Mouse (Mus musculus) gastrocnemius, adult 18-20 months (tissue): ENCODE measurements around the gene Olfr1364. TPM values are rescaled to one million over a fixed set of nuclear protein-coding genes. Genes with fewer than 3 reads are reported as not detected.

Experiments
- DNase-seq: peaks from one replicate; pipeline ENCODE4 v3.0.0; 2021; ENCODE audit warnings: low spot score
- long read RNA-seq, 2 experiments: library from polyadenylated mRNA; stranded (forward); transcript quantifications; one replicate each; pipeline ENCODE4 v2.0.0; 2021
- total RNA-seq, 2 experiments: library from RNA; stranded (reverse); gene quantifications; 2 replicates each; pipeline ENCODE4 v1.2.3; 2021

Gene Olfr1364
- not detected for total RNA-seq
- long read RNA-seq, experiment 1: 0 reads
- long read RNA-seq, experiment 2: 0 reads

DNA sequence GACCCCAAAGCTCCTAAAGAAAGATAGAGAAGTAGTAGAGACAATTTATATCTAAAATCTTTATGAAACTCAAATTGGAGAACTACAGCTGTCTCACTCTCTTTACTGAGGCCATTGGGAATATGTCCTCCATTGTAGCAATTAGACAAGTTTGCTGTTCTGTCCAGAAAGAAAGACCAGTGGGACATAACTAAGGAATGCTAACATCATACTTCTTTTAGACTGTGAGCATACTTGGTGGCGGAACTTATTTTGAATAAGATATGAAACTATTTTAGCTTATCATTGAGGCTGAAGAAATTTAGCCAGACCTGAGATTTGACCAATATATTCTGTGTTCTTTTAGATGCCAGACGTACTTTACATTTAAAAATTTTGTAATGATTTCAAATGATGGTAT is at the start of gene Olfr1364:
Gene Olfr1364, minus strand, starts transcription at position 101 of the 400 bp plus-strand sequence.
- DNase-seq: no peak

DNA sequence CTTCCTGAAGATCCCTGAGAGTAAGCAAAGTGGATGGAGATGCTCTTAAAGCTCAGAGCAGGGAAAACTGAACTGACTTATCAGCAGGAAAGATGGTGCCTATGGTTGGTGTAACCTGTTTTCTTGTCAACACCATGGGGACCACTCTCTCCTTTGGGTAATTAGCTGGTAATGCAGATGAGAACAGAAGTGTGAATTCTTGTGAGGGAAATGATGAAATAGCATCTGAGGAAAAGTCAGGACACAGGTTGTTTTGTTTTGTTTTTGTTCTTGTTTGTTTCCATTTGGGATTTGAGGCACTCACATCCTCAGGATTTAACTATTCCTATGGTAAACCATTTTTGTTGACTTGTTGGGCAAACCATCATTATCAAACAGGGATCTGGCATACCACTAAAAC is 32.4 kb upstream of the Olfr1364 start, which contains the start of gene Olfr1362:
Gene Olfr1362, minus strand, starts transcription at position 101 of the 400 bp plus-strand sequence.
- DNase-seq: no peak

DNA sequence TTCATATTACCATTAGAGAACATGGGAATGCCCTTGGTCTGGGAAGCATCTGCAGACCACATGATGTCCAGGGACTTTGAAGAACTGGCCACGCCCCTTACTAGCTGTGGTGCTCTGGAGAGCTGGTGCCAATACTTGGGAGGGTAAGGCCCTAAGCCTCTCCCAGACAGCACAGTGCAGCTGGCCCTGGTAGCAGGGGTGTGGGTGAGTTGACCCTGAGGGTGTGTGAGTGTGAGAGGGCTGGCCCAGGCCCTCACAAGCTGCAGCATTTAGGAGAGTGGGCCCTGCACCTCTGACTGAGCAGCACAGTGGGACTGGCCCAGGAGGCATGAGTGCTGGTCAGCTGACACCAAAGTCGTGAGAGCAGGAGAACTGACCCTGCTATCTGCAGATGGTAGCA is 10.1 kb upstream of the Olfr1364 start:
- DNase-seq: no peak

DNA sequence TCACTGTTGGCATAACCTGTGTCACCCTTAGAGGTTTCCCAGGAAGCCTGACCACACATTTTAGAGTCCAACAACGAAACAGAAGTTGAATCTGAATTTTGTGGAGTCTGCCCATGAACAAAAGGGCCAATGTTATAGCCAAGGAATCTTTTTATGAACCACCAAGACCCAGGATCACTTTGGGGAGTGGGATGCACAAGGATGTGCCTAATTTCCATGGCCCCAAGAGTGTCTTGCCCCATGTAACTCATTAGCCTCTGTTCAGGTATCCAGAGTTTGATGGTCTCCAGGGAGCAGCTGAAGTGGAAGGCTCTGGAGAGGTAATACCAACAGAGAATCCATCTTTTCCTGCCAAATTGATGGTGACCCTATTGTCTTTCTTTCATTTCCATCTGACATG is 21.8 kb downstream of the Olfr1364 start, which contains the start of gene Olfr1535:
Gene Olfr1535, minus strand, starts transcription at position 101 of the 400 bp plus-strand sequence.
- DNase-seq: no peak

DNA sequence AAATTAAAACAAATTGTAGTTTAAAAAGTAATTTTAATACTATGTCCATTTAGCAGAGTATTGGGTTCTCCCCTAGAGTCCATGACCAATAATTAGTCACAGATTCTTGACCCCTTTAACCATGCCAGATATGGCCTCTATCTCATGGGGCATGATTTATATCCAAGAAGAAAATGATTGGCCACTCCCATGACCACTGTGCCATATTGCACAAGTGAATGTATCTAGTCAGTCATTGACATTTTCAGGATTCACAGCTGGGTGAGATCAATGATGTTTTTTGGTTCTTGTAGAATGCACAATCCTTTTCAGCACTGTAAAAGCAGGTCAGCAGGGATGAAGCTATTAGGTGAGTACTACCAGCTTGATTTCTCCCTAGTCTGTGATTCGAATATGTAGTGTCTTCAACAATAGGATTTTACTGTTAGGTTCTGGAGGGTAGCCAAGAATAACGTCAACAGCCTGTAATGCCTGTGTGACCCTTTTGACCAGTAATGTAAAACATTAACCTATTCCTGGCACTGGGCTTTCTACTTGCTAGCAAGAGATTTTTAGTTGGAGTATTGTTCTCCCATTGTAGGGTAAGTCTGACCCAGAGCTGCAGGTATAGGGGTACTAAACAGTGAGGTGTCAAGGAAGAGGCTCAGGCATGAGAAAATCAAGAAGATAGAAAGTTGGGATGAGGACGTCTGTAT is 31.0 kb downstream of the Olfr1364 start:
- no peak for DNase-seq

DNA sequence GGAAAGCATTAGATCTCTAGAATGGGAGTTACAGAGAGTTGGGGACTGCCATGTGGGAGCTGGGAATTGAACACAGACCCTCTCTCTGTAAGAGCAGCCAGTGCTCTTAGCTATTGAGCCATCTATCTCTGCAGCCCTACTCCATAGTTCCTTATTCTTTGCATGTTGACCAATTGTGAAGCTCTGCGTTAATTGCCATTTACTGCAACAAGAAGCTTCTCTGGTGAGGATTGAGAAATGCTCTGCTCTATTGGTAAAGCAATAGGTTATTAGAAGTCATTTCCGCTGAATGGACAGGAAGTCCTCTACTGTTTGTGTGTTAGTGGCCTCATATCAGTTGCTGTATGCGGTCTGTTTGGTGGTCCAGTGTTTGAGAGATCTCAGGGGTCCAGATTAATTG is 32.1 kb downstream of the Olfr1364 start:
- DNase-seq: no peak

DNA sequence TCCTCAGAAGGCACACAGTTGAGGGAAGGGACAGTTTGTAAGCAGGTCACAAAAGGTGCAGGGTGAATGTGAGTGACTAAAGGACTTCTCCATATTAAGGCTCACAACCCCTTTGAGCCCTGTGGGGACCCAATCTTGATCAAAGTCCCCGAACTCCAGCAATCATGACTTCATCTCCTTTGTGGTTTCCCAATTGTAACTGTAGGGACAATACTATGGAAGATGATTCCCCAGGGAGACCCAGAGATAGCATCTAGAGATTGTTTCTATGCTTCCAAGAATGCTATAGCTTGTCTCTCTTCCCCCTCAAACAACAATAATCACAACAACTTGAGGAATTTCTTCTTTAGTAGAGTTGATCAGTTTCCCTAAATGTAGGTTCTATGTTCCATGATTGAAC is 38.9 kb downstream of the Olfr1364 start, which contains the start of gene Olfr1366:
Gene Olfr1366, minus strand, starts transcription at position 101 of the 400 bp plus-strand sequence.
- DNase-seq: no peak

DNA sequence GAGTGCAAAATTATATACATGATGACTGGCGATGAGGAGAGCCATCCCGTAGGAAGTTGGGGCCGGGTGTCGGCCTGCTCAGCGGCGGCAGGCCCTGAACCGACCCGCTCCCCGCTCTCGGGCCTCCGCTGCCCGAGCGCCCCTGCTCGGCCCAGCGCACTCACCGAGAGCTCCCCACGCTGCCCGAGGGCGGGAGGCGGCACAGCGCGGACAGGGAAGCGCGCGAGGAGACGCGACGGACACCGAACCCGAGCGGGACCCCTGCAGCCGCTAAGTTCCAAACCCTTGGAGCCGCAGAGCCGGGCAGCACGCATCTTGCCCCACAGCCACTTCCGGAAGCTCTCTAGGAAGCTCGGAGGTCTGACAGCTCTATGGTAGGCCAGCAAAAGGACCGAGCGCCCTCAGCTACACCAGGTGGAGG is 50.8 kb downstream of the Olfr1364 start, which contains the start of gene Zkscan8:
Gene Zkscan8, minus strand, starts transcription at position 340 of the 421 bp plus-strand sequence.
- DNase-seq: peak; percentile 91

DNA sequence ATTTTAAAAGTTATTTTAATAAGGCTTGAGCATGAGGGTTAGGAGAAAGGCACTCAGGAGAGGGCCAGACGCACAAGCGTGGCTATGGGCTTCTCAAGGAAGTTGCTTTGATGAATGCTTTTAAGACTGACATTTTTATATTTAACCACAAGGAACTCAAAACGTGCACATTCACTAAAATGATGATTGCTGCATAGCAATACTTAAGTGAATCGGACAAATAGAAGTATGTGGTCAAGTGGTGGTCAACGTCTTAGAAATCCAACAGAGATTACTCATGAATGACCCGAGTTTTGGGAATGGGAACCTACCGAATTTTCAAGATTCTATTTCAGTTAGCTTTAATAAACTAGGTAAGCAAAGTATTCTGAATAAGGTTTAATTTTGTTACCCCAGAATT is 51.4 kb downstream of the Olfr1364 start:
- no peak for DNase-seq

Other genes starting within 250 kb of the Olfr1364 start
- not detected for gene Olfr1367, start 234.8 kb downstream of the Olfr1364 start, total RNA-seq
- gene Zscan12, start 218.9 kb downstream of the Olfr1364 start, total RNA-seq: 1 to 10 TPM; 6.8 to 7.6 TPM
- gene Zkscan3, start 179.0 kb downstream of the Olfr1364 start, total RNA-seq: 10 to 100 TPM; 13.0 to 17.0 TPM
- gene Pgbd1, start 140.7 kb downstream of the Olfr1364 start, total RNA-seq: under 1 TPM; 0.31 to 0.39 TPM
- 10 to 100 TPM; 13.1 to 14.1 TPM for gene Zscan26, start 128.0 kb downstream of the Olfr1364 start, total RNA-seq
- gene Nkapl, start 113.2 kb downstream of the Olfr1364 start, total RNA-seq: under 1 TPM; 0.19 to 0.21 TPM
- under 1 TPM; 0.40 to 0.73 TPM for gene Zkscan4, start 102.9 kb downstream of the Olfr1364 start, total RNA-seq
- not detected for gene Gm10065, start 102.3 kb downstream of the Olfr1364 start, total RNA-seq
- gene AK157302, start 86.5 kb downstream of the Olfr1364 start, total RNA-seq: 10 to 100 TPM; 22.8 to 23.3 TPM
- 100 to 1,000 TPM; 144 to 150 TPM for gene Gm11273, start 80.3 kb downstream of the Olfr1364 start, total RNA-seq
- gene Zkscan8, start 50.6 kb downstream of the Olfr1364 start, total RNA-seq: 1 to 10 TPM; 6.2 to 6.3 TPM
- gene Olfr1366, start 39.0 kb downstream of the Olfr1364 start, total RNA-seq: not detected
- gene Olfr1535, start 21.9 kb downstream of the Olfr1364 start, total RNA-seq: not detected
- gene Olfr1362, start 32.3 kb upstream of the Olfr1364 start, total RNA-seq: not detected
- not detected for gene Olfr11, start 60.8 kb upstream of the Olfr1364 start, total RNA-seq
- gene Olfr1361, start 81.6 kb upstream of the Olfr1364 start, total RNA-seq: not detected
- not detected for gene Olfr1360, start 95.6 kb upstream of the Olfr1364 start, total RNA-seq
- not detected for gene Olfr1359, start 116.4 kb upstream of the Olfr1364 start, total RNA-seq
- 1 to 10 TPM; 3.4 to 3.7 TPM for gene Hist1h2bl, start 134.4 kb upstream of the Olfr1364 start, total RNA-seq
- gene Hist1h2ai, start 134.7 kb upstream of the Olfr1364 start, total RNA-seq: 1 to 10 TPM in 1 of 2 experiments, not detected in 1; 1.5 TPM
- 1 to 10 TPM in 1 of 2 experiments, not detected in 1; 2.3 TPM for gene Hist1h3h, start 135.9 kb upstream of the Olfr1364 start, total RNA-seq
- not detected for gene Hist1h2bm, start 140.3 kb upstream of the Olfr1364 start, total RNA-seq
- gene Hist1h4j, start 153.3 kb upstream of the Olfr1364 start, total RNA-seq: under 1 TPM; 0.43 to 0.59 TPM
- gene Hist1h4k, start 168.7 kb upstream of the Olfr1364 start, total RNA-seq: 10 to 100 TPM; 15.2 to 22.0 TPM
- gene Hist1h2ak, start 172.1 kb upstream of the Olfr1364 start, total RNA-seq: not detected
- gene Hist1h2bn, start 172.4 kb upstream of the Olfr1364 start, total RNA-seq: 1 to 10 TPM in 1 of 2 experiments, not detected in 1; 1.1 TPM
- under 1 TPM; 0.32 to 0.52 TPM for gene Hist1h1b, start 198.9 kb upstream of the Olfr1364 start, total RNA-seq
- 10 to 100 TPM; 12.0 to 12.2 TPM for gene Hist1h3i, start 201.6 kb upstream of the Olfr1364 start, total RNA-seq
- gene Hist1h2an, start 205.5 kb upstream of the Olfr1364 start, total RNA-seq: not detected
- gene Hist1h2bp, start 205.7 kb upstream of the Olfr1364 start, total RNA-seq: not detected
- gene Hist1h2bq, start 228.4 kb upstream of the Olfr1364 start, total RNA-seq: 10 to 100 TPM; 14.4 to 17.7 TPM
- 1 to 10 TPM; 3.1 to 3.5 TPM for gene Hist1h2ao, start 228.7 kb upstream of the Olfr1364 start, total RNA-seq
- 10 to 100 TPM; 46.0 to 49.7 TPM for gene Hist1h4m, start 230.0 kb upstream of the Olfr1364 start, total RNA-seq